Mouse (Mus musculus) testis, postnatal 14 days (tissue): Measurements from ENCODE around the gene Plin3.

Experiments
- DNase-seq: peaks from one replicate; pipeline ENCODE4 v3.0.0; 2021; ENCODE audit warnings: low spot score

Gene Plin3

DNA sequence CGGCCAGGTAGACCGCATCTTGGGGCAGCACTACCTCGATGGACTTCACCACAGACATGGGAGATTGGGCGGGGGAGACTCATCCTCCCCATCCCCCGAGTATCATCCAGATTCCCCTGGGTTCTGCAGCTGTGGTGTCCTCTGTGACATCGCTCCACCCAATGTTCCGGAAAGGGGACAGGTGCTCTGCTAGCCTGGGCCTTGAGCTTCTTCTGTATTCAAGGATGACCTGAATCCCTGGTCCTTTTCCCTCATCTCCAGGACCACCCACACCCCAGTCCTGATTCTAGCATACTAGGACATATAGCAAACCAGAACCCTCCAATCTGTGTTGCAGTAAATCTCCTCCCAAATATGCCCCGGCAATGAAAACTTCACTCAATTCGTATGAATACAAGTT is 7.5 kb upstream of the Plin3 start, which contains the start of gene Arrdc5:
Arrdc5 (minus strand) TSS at position 101 of the 400 bp plus-strand sequence.
- DNase-seq: no peak

DNA sequence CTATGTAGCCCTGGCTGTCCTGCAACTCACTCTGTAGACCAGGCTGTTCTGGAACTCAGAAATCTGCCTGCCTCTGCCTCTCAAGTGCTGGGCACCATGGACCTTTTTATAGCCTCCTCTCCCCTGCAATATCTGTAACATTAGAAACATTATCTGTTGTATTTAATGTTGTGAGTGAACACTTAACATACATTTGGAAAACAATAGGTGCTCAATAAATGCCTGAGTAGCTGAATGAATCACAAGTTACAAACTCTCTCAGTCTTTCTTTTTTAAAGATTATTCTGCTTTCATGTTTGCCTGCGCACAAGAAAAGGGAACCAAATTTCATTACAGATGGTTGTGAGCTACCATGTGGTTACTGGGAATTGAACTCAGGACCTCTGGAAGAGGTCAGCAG is 5.6 kb upstream of the Plin3 start:
- DNase-seq: no peak

DNA sequence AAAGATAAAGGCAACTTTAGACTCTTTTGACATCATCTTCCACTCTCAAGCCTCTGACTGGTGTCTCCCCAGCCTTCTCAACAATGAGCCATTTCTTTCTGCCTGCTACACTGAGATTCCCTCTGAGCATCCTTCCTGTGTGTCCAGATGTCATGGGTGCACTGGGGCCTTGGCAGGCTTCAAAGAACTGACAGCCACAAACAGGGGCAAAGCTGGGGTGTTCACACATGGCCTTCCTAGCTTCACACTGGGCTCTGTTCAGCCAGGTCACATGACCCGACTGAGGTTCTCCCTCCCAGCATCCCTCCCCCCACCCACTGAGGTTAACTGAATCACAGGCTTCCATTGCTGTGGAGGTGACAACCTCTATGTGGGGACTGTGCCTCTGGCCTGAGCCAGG is 3.5 kb upstream of the Plin3 start:
- DNase-seq: no peak

DNA sequence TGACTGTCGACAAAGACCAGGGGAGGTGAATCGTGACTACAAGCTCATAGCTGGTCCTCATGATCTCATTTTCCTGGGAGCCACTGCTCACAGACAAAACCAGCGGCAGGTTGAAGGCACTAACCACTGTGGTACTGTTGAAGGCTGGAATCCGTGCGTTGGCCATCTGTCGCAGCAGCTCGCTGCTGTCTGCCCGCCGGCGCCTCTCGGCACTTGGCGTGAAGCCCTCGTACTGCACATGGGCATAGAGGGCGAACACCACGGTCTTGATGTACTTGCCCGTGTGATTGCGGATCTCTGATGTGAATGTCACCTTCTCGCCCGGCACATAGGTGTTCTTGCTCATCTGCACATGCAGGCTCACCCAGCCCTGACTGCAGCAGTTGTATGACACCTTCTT is 1.6 kb upstream of the Plin3 start:
- DNase-seq: no peak

DNA sequence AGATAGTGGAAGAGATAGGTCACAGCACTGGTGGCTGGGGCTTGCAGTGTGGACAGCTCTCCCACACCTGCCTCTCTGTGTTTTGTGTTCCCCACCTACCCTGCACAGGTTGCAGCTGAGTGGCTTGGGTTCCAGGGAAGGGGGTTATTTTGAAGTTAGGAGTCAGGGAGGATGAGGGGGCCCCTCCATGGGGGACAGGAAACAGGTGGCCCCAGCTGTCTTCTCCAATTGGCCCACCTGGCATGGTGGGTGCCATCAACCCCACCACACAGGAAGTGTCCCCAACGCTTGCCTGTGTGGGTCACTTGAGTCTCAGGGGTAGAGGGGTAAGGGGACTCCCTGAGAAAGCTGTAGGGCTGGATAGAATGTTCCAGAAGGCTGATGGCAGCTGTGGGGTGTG is 618 bp upstream of the Plin3 start:
- no peak for DNase-seq

DNA sequence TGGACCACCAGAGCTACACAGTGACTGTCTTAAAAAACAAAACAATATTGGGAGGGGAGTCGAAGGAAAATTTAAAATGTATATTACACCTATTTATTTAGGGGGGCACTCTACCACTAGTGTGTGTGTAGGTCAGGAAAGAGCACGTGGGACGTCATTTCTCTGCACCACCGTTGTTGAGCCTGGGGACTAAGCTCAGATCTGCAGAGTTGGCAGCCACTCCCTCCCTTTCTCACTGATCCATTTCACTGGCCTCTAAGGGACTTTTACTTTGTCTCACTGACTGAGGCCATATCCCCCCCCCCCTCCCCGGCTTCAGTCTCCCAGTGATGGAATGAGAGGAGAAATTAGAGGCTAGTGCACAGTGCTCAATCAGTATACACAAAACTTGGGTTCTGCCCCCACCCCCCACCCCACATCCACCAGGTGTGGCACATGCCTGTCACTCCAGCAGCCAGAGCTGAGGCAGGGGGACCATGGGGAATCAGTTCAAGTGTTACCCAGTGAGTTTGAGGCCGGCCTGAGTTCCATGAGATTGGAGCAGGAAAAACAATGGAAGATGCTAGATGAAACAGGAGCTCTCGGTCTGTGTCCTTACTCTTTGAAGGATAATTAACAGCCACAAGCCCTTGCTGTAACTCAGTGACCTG is 722 bp downstream of the Plin3 start:
- DNase-seq: no peak

DNA sequence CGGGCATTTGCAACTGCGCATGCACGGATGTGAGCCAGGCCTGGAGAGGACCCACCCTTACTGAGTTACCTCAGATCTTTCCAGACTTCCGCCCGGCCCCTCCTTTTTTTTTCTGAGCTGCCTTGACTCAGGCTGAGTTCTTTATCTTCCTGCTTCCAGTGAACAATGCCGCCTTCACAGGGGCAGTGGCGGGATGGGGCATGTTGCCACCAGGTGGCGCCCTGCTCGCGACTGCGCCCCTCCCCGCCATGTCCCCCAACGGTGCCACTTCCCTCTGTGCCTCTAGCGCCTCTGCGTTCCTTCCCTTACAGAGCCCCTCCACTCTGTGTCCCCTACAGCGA is 1.5 kb downstream of the Plin3 start:
- peak; percentile 91 for DNase-seq

DNA sequence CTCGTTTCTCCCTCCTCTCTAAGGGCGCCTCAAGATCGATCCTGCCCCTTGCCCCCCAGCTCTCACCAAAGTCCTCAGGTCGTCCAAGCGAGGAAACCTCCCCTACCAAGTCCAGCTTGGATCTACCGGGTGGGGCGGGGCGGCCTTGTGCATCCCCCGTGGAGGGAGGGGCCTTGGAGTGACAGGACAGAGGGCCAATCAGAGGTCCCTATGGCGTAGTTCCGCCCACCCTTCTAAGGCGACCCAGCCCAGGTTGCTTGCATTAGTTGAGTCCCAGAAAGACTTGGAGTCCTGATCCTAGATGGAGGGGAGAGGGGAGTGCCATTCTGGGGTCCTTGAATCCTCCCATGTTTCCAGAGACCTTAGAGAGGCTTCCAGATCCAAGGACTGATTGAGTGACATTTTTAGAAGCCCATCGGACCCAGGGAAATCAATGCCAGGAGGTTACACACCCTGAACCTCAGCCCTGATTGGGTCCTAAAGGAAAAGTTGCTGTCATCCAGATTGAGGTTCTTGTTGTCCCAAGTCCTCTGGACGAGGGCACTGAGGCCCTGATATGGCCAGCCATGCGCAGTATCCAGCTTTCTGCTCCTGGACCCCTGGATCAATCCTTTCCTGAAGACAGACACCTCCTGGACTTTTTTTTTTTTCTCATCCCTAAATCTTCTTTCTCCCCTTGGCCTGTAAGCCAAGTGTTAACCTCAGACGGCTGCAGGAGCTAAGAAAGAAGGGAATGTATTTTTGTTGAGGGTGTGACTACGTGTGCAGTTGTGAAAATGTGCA is 2.1 kb downstream of the Plin3 start:
- DNase-seq: peak; percentile 93

DNA sequence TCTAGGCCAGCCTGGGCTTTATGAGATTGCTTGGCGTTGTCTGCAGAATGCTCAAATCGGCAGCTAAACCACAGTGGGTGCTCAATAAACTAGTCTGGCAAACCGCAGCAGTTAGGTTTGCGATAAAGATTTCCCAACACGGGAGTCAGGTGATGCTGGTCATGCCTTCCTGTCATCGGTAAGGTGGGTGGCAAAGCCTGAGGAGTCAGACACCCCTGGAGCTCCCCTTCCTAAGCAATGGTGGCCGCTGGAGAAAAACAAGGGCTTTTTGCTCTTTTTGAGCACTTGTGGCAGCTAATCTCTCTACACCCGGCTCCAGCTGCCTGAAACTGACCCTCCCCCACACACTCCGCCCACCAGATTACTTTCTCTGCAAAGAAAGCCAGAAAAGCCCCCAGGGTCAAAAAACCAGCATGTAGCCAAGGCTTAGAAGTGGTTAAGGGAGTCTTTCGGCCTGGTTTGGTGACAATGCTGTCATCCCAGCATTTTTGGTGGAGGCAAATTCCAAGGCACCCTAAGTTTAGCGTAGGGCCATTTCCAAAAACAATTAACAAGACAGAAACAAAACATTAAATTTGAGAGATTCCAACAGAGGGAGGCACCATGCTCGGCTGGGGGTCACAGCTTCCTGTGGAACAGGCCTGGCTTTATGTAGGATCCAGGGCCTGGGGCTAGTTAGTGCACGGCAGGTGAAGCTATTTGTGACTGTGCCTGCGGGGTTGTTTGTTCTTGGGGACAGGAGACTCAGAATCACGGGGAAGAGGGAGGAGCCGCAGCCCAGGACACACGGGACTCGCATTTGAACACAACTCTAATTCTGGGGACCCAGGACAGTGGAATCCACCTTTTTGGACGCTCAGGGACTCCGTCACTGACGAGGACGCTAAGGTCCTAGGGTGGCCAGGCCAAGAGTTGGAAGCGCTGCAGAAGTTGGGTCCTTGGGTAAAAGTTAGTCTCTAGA is 3.0 kb downstream of the Plin3 start:
- peak; percentile 62 for DNase-seq

DNA sequence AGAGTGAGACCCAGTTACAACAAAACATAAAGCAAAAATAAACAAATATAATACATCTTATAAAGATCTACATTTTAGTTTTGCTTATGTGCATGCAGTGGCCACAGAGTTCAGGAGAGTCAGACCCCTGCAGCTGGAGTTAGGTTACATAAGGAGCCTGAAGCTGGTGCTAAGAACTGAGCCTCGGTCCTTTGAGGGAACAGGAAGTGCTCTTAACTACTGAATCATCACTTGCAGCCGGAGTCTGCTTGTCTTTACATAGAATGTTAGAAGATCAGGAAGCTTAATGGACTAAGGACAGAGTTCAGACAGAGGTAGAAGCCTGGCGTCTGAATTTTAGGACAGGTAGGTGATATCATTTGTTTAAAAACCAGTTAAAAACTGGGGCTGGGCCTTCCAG is 3.8 kb downstream of the Plin3 start:
- no peak for DNase-seq

DNA sequence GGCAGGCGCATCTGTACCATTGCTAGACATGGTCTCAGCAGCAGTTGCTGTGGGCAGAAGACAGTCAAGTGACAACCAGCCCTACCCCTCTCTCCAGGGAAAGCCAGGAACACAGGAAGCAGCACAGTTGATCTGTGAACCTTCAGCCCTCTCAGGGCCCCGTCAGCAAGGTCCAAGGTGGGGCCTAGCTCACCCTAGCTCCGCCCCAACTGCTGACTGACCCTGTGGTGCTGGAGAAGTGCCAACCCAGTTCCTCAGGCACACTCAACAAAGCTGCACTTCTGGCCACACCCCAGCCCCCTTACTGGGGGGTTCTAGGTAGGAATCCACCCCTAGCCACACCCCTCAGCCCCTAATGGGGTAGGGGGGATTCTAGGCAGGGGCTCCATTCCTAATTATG is 4.8 kb downstream of the Plin3 start:
- DNase-seq: no peak

DNA sequence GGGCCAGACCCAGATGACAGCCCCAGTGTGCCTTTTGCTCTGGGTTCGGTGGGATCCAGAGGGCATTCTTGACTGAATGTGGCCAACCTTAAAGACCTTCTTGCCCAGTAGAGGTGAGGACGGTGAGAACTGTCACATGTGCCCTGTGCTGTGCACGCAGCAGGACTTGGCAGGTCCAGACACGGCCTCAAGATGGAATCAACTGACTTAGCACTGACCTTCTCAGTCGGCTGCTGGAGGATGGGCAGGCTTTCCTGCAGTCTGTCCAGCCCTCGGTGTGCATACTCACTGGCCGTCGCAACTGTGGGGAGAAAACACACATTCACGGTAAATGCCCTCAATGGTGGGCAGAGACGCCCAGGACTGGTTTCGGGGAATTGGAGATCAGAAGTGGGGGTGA is 6.7 kb downstream of the Plin3 start:
- DNase-seq: no peak

DNA sequence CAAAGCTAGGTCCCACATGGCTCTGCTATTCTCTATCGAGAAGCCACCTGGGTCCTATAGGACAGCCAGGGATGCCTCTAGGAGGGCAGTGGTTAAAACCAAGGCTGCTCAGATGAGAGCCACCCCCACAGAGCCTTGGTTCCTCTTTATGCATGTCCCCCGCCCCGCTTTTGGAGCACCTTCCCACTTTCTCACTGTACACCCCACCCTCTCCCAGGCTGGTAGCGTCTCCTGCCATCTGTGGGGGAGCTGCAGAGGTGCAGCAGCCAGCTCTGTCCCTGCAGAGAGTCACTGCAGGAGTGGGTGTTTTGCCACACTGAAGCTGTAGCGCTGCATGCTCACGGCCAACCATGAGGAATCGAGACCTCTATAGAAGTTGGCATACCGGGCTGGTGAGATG is 9.4 kb downstream of the Plin3 start:
- no peak for DNase-seq

DNA sequence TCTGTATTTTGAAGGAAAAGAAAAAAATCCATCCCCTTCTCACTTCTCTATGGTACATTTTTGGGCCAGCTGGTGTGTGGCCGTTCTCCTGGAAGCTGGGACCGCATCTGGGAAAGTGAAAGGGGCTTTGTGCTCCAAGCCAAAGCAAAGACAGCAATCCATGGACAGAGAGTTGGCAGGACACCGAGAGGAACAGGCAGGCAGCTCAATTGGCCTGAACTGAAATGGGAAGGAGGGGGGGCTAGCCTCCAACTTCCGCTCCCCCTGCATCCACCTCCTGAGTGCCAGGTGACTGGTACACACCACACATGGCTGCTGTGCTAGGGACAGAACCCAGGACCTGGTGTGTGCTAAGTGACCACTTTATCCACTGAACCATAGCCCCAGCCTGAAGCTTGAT is 9.9 kb downstream of the Plin3 start:
- DNase-seq: no peak

DNA sequence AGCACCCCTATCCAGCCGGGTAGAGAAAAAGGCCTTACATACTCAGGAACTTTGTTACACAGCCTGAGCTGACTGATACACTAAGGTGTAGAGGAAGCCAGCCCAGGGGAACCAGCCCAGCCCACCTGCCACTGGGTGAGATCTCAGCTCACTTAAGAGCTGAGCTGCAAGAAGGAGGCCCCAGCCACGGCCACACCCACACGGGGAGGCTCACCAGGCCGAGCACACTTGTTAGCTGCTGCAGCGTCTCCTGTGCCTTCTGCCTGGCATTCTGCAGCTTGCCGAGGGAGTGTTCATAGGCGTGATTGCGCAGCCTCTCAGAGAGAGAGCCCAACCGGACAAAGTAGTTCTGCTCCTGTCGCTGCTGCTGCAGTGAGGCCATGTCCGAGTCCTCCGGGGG is 11.5 kb downstream of the Plin3 start:
- no peak for DNase-seq

DNA sequence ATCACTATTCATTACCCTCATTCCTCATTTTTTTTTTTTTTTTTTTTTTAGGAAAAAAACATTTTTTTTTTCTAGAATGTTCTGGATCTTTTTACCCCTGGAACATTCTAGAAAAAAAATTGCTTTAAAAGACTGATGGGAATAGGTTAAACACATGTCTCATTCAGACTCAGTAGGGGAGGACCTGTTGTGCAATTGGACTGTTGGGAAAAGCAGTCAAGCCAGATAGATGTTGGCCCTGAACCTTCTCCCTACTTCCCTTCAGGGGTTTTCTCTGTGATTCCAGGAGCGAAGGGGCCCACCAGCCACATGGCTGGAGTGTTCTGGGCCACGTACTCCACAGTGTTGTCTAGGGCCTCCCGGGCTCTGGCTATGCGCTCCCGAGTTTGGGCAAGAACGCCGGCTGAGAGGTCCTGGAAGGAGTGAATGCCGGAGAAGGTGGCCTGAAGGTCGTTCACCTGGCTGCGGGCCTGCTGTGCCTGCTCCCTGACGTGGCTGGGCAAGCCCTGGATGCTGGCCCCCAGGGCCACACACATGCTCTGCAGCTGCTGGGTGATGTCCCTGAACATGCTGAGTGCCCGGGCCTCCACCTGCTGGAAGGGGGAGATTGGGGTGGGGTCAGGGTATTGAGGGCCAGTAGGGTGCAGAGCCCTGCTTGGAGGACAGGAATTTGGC is 13.1 kb downstream of the Plin3 start:
- no peak for DNase-seq

DNA sequence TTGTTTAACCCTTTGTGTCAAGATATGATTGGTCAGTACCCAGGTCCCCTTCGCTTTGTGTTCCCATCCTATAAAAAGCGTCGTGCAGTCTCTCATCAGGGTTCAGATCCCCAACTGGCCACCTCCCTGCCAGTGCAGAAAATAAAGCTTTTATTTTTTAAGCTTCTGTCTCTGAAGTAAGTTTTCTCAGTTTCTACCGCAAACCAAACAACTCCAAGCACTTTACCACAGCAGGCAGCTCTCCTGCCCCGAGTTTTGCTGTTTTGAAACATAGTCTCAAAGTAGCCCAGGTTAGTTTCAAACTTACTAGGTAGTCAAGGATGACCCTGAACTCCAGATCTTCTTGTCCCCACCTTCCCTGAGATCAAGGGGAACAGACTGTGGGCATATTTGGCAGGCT is 14.3 kb downstream of the Plin3 start:
- DNase-seq: no peak

DNA sequence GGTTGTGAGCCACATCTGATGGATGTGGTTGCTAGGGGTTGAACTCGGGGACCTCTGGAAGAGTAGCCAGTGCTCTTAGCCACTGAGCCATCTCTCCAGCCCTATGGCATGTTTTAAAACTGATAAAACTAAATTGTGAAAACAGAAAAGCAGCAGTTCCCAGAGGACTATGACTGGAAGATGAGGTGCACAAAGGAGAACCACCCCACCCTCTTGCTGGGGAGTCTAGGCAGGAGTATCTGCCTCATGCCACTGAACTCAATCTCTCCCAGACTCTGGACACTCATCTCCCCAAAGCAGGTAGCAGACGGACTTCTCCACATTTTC is 15.1 kb downstream of the Plin3 start:
- DNase-seq: no peak

DNA sequence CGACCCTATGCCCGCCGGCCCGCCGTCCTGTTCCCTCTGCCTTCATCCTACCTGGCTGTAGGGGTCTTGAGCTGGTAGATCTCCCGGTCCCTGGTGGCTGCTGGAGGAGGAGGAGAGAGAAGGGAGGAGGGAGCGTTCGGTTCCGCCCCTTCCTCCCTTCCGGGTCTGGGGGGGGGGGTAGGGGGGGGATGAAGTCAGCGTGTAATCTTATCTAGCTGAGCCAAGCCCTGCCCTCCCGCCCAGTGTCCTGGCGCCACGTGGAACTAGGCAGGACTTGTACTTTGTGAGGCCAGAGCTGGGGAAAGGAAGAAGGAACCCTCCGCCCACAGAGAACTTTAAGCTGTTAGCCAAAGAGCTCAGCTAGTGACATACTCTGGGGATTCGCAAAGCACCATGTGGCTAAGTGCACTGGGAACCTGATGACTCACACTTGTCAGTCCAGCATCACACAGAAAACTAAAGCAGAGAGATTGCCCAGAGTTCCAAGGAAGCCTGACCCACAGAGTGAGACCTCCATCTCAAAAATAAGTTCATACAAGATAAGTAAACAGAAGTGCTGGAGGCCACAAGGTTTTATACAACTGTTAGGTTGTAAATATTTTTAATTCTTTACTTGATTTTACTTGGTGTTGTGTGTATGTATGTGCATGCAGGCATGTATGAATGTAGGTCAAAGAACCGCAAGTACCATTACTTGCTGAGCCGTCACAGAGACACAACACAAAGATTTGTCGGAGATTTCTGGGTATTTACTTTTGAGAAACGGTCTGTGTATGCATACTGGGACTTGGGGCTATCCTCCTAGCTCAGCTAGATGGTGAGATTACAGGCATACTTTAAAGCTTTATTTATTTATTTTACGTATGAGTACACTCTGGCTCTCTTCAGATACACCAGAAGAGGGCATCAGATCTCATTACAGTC is 15.8 kb downstream of the Plin3 start, which contains the start of gene Ticam1:
Ticam1 (minus strand) TSS at position 144 of the 924 bp plus-strand sequence.
- peak; percentile 87 for DNase-seq

DNA sequence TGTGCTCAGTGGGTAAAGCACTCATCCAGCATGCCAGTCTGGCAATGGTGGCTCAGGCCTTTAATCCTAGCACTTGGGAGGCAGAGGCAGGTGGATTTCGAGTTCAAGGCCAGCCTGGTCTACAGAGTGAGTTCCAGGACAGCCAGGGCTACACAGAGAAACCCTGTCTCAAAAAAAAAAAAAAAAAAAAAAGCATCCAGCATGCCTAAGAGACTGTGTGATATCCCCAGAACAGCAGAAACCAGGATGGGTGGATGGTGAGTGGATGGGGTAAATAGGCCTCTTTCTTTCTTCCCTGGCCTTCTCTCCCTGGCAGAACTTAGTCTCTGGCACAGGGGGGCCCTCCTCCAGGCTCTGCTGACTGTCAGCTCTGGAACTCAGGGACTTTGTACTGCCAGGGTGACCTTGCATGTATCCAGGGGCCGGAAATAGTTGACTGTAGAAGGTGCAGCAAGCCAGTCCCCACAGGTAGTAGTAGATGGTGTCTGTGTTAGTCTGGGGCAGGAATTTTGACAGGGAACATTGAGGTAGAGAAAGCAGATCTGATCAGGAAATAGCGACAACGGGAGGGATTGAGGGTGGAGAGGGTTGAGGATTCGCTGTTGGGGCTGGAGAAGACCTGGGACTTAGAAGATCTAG is 16.7 kb downstream of the Plin3 start:
- no peak for DNase-seq

DNA sequence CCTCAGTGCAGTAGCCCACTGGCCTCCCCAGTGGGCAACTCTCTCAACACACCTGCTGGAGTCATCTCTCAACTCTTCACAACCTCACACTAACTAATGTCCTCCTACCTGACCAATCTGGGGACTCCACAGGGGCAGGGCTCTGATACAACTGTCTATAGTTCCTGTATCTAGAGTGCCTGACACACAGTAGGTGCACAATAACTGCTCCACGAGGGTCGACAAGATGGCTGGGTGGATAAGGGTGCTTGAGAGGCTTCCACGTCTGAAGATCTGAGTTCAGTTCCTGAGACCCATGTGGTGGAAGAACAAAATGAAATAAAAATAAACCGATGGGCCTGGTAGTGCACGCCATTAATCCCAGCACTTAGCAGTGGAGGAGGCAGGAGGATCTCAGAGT is 18.7 kb downstream of the Plin3 start:
- no peak for DNase-seq
